Mouse (Mus musculus) midbrain, embryonic 16.5 days (tissue): ENCODE data around the gene Atp1b3. TPM values are rescaled to one million over a fixed set of nuclear protein-coding genes. Genes with fewer than 3 reads are reported as not detected.

Source experiments
- ATAC-seq: fragments of 200-750 bp; cut with Nextera tagmentation; 2 replicates; pipeline ENCODE4 v1.8.0; 2017; ENCODE audit warnings: moderate TSS enrichment
- H3K27ac ChIP-seq: fragments of 300-500 bp; sonication (generic); 2 replicates; pipeline ENCODE4 v1.5.1; 2014; ENCODE audit warnings: mild to moderate bottlenecking, low read length, mixed read lengths
- H3K27me3 ChIP-seq: fragments of 300-500 bp; sonication (generic); 2 replicates; pipeline ENCODE4 v1.6.1; 2014; ENCODE audit warnings: low read depth, low read length, mixed read lengths; ENCODE audit not compliant: control insufficient read depth, insufficient read depth
- H3K36me3 ChIP-seq: fragments of 300-500 bp; sonication (generic); 2 replicates; pipeline ENCODE4 v1.6.1; 2014; ENCODE audit warnings: mild to moderate bottlenecking, low read length, moderate library complexity, mixed read lengths; ENCODE audit not compliant: control insufficient read depth, insufficient read depth
- H3K4me1 ChIP-seq: fragments of 300-500 bp; sonication (generic); 2 replicates; pipeline ENCODE4 v1.6.1; 2014; ENCODE audit warnings: mild to moderate bottlenecking, low read length, mixed read lengths; ENCODE audit not compliant: control insufficient read depth, insufficient read depth
- H3K4me2 ChIP-seq: fragments of 300-500 bp; sonication (generic); 2 replicates; pipeline ENCODE4 v1.6.1; 2014; ENCODE audit warnings: mild to moderate bottlenecking, low read length, mixed read lengths
- H3K4me3 ChIP-seq: fragments of 300-500 bp; sonication (generic); 2 replicates; pipeline ENCODE4 v1.5.1; 2014; ENCODE audit warnings: low read depth, mild to moderate bottlenecking, low read length, moderate library complexity, mixed read lengths
- H3K9ac ChIP-seq: fragments of 300-500 bp; sonication (generic); 2 replicates; pipeline ENCODE4 v1.6.1; 2014; ENCODE audit warnings: low read depth, low read length, mixed read lengths
- H3K9me3 ChIP-seq: fragments of 300-500 bp; sonication (generic); replicated peaks from 2 replicates; pipeline ENCODE4 v1.6.1; 2014; ENCODE audit warnings: mild to moderate bottlenecking, low read length, mixed read lengths; ENCODE audit not compliant: control insufficient read depth, poor library complexity, severe bottlenecking
- WGBS: fragments of 180-500 bp; shearing (Covaris S2); extraction: QIAGEN DNeasy Blood & Tissue Kit; methylation state at CpG from one replicate; pipeline ENCODE4 v1.1.7; 2014; 5-methylcytosine and 5-hydroxymethylcytosine counted together
- polyA plus RNA-seq: library from polyadenylated mRNA; unstranded; fragments of >200 nt; fragmentation: Nextera tagmentation; extraction: Ambion mirVana; gene quantifications from 2 replicates; pipeline ENCODE4 v1.2.1, GENCODE M21; 2015

Atp1b3 gene
- polyA plus RNA-seq, 1 experiment from 2014 or later: 176 TPM

DNA sequence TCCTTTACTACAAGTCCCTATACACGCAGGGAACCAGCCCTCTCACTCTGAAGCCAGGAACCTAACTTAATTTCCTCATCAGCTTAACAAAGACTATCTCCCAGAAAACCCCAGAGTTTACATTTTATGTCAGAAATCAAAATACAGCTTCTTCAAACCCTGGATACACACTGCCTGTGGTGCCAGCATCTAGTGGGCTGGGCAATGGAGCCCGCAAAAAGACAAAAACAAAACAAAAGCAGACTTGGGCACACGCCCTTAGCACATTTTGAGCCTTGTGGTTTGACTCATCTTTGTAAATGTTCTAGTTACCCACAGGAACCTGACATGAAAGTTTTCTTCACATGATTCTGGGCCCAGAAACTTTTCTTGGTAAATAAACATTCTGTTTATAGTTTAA is 13.8 kb downstream of the Atp1b3 start:
- H3K27ac ChIP-seq: no peak overlapping the region
- no peak overlapping the region for H3K4me3 ChIP-seq
- WGBS: 63% methylated on average over 3 of the region's 3 CpGs
- no peaks in the 10 kb centered on the region for H3K9me3 ChIP-seq
- no peaks in the 10 kb centered on the region for H3K36me3 ChIP-seq
- ATAC-seq: no peak
- peaks cover 2% of the 10 kb centered on the region; the same call in 1 of the 2 replicates for H3K4me1 ChIP-seq
- H3K9ac ChIP-seq: no peak overlapping the region
- H3K4me2 ChIP-seq: no peak overlapping the region
- H3K27me3 ChIP-seq: no peaks in the 10 kb centered on the region

DNA sequence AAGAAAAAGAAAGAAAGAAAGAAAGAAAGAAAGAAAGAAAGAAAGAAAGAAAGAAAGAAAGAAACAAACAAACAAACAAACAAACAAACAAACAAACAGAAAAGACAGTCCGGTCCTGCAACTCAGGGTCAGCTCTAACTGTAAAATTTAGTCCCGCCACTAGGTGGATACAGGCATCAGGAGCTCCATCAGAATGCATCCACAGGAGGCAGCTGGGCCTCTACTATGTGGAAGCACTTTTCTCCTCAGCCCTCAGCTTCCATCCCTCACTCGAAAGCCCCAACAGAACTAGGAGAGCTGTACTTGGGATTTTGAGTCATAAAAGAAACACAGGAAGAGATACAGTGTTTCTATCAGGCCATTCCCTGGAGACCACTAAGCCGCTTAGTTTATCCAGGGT is 14.2 kb downstream of the Atp1b3 start:
- Histone ChIP-seq H3K9me3 (no peaks in the 10 kb centered on the region), H3K4me2 (no peak overlapping the region), H3K4me1 (peaks cover 2% of the 10 kb centered on the region; the same call in 1 of the 2 replicates), H3K9ac (no peak overlapping the region), H3K36me3 (no peaks in the 10 kb centered on the region), H3K27me3 (no peaks in the 10 kb centered on the region), H3K27ac (no peak overlapping the region), H3K4me3 (no peak overlapping the region)
- WGBS: 34% methylated on average over 4 of the region's 4 CpGs
- no peak for ATAC-seq

DNA sequence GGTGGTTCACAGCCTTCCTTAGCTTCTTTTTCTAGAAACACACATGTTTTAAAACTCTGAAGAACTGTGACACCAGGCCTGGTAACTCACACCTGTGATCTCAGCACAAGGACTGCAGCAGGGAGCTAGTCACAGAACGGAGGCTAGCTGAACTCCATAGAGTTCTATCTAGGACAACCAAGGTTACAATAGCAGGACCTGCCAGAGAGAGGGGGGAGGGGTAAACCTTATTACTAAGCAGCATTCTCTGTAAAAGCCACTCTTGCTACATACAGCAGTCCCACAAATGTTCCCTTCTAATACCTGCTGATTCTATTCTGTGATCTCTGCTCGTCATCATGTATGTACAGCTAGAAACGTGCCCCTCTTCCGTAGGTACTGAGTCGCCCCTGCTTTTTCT is 15.4 kb downstream of the Atp1b3 start:
- no peaks in the 10 kb centered on the region for H3K4me1 ChIP-seq
- H3K4me3 ChIP-seq: no peak overlapping the region
- no peaks in the 10 kb centered on the region for H3K36me3 ChIP-seq
- H3K9me3 ChIP-seq: no peaks in the 10 kb centered on the region
- no peak overlapping the region for H3K9ac ChIP-seq
- no peak for ATAC-seq
- 81% methylated on average over 5 of the region's 5 CpGs for WGBS
- no peak overlapping the region for H3K27ac ChIP-seq
- no peak overlapping the region for H3K4me2 ChIP-seq
- no peaks in the 10 kb centered on the region for H3K27me3 ChIP-seq

DNA sequence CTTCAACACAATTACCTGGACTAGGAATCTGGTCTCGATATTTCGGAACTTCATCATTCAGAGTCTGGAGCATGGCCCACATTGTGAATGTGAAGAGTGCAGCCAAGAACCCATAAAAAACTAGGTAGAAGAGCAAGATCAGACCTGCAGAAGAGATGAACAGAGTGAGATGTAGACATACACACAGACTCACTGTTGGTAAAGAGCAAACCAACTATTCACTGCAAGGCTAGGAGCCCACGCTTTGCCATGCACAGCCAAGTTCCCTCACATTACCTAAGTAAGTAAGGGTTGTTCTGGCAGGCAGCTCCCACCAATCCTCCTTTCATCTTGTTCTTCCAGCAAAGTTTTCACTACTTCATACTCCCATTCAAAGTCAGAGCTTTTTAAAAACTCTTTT is 18.5 kb downstream of the Atp1b3 start:
- no peak for ATAC-seq
- Histone ChIP-seq H3K27me3 (no peaks in the 10 kb centered on the region), H3K9me3 (no peaks in the 10 kb centered on the region), H3K4me2 (no peak overlapping the region), H3K27ac (no peak overlapping the region), H3K4me3 (no peak overlapping the region), H3K4me1 (no peaks in the 10 kb centered on the region), H3K36me3 (peaks cover 7% of the 10 kb centered on the region; the same call in 1 of the 2 replicates), H3K9ac (no peak overlapping the region)
- 97% methylated on average over 3 of the region's 3 CpGs for WGBS

- ATAC-seq: no peak
- 0 out of 2 replicates have a peak, but pooled peaks cover 2% of the 10 kb centered on the region for H3K4me1 ChIP-seq
- H3K27ac ChIP-seq: no peak overlapping the region
- no peak overlapping the region for H3K4me2 ChIP-seq
- H3K27me3 ChIP-seq: no peaks in the 10 kb centered on the region
- H3K9me3 ChIP-seq: no peaks in the 10 kb centered on the region
- H3K36me3 ChIP-seq: peaks cover 10% of the 10 kb centered on the region; the same call in 1 of the 2 replicates
- no peak overlapping the region for H3K4me3 ChIP-seq
- WGBS: 91% methylated on average over 5 of the region's 5 CpGs
- H3K9ac ChIP-seq: no peak overlapping the region
These were observed 33.1 kb downstream of the Atp1b3 start for GRCm38 (mm10) chr9:96331146-96331545.

GRCm38 (mm10) chr9:96328226-96328625 is 36.0 kb downstream of the Atp1b3 start:
- Histone ChIP-seq H3K9ac (no peak overlapping the region), H3K27ac (no peak overlapping the region), H3K4me2 (no peak overlapping the region), H3K4me1 (0 out of 2 replicates have a peak, but pooled peaks cover 5% of the 10 kb centered on the region), H3K9me3 (no peaks in the 10 kb centered on the region), H3K36me3 (peaks cover 6% of the 10 kb centered on the region; the same call in 1 of the 2 replicates), H3K4me3 (no peak overlapping the region), H3K27me3 (no peaks in the 10 kb centered on the region)
- no peak for ATAC-seq
- 92% methylated on average over 4 of the region's 4 CpGs for WGBS

GRCm38 (mm10) chr9:96326496-96326923 is 37.7 kb downstream of the Atp1b3 start:
- Histone ChIP-seq H3K36me3 (0 out of 2 replicates have a peak, but pooled peaks cover 2% of the 10 kb centered on the region), H3K4me2 (no peak overlapping the region), H3K4me1 (0 out of 2 replicates have a peak, but pooled peaks cover 5% of the 10 kb centered on the region), H3K27me3 (no peaks in the 10 kb centered on the region), H3K27ac (0 out of 2 replicates have a peak overlapping the region, but pooled peaks have one; percentile 17), H3K4me3 (no peak overlapping the region), H3K9me3 (no peaks in the 10 kb centered on the region), H3K9ac (no peak overlapping the region)
- 76% methylated on average over 6 of the region's 6 CpGs for WGBS
- ATAC-seq: no peak

- ATAC-seq: peak; percentile 46; the same call in 1 of the 2 replicates
- Histone ChIP-seq H3K9me3 (no peaks in the 10 kb centered on the region), H3K36me3 (no peaks in the 10 kb centered on the region), H3K27ac (no peak overlapping the region), H3K4me2 (no peak overlapping the region), H3K4me1 (0 out of 2 replicates have a peak, but pooled peaks cover 5% of the 10 kb centered on the region), H3K27me3 (no peaks in the 10 kb centered on the region), H3K4me3 (no peak overlapping the region), H3K9ac (no peak overlapping the region)
- WGBS: 42% methylated on average over 4 of the region's 4 CpGs
These were observed 39.7 kb downstream of the Atp1b3 start for GRCm38 (mm10) chr9:96324502-96324901.

DNA sequence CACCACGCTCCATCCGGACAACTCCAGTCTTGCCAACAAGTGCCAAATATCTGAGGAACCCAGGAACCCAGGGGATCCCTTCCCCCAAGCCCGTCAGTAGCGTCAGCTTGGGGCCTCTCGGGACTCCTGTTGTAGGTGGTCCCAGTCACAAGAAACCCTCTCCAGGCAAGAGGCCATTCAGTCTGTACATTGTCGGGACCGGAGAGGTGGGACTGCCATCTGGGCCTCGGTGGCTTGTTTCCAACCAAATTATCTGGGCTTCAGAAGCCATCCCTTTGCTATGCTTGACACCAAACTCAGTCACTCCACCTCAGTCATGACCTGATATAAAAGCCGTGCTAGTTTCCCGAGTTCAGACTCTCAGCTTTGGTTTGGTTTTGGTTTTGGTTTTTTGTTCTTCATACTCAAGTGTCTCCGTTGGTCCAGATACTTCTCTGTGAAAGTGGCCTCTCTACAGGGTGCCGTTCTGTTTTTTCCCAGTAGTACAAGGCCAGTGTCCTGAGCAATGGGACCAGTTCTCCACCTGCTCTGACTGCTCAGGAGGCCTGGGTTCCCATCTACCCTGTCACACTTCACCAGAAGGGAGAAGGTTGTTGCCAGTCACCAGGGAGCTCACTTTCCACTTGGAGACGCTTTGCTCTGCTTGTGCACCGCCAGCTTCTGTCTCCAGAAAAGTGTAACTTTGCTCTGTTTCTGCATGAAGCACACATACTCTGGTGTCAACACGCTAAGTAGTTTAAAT is 41.7 kb downstream of the Atp1b3 start:
- Histone ChIP-seq H3K4me1 (0 out of 2 replicates have a peak, but pooled peaks cover 5% of the 10 kb centered on the region), H3K27ac (no peak overlapping the region), H3K36me3 (no peaks in the 10 kb centered on the region), H3K9ac (no peak overlapping the region), H3K4me3 (no peak overlapping the region), H3K9me3 (no peaks in the 10 kb centered on the region), H3K27me3 (no peaks in the 10 kb centered on the region), H3K4me2 (no peak overlapping the region)
- WGBS: 87% methylated on average over 15 of the region's 15 CpGs
- no peak for ATAC-seq
